Mouse (Mus musculus): ENCODE results near the gene Ifitm2.

DNA sequence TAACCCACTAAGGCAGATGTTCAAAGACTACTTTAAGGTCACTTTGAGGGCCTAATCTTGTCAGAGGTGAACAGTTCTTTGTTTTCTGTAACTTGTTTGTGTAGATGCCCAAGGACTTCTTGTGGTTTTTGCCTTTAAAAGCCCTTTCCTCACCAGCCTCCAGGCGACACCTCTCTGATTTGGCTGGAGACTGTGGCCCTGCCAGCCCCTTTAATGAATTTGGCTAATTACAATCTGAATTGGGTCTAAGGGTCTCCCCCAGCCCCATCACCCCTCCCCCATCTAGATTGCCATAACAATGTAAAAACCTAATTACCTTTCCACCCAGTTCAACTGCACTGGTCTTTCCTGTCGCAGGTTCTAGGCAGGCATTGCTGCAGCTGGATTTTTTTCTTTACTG, 6.9 kb upstream of the Ifitm2 start:
- TF ChIP-seq ZNF384 (IDR thresholded peaks at IDR 0.05; ENCODE audit: low read depth, low read length) (no peak), CHD2 (IDR thresholded peaks at IDR 0.05; ENCODE audit: low read depth, low read length) (no peak), HCFC1 (IDR thresholded peaks at IDR 0.05; ENCODE audit: borderline replicate concordance, insufficient read depth, low read length) (no peak), ZC3H11A (IDR thresholded peaks at IDR 0.05; ENCODE audit: borderline replicate concordance, low read depth, low read length) (no peak)
